Mouse (Mus musculus) heart, adult 2 months (tissue): ENCODE results near the gene Lpcat1.

ENCODE experiments used
- CTCF ChIP-seq: fragments of 200-600 bp; IDR thresholded peaks from 2 replicates; pipeline ENCODE4 v1.8.1; 2022; ENCODE audit warnings: antibody characterized with exemption, mild to moderate bottlenecking, moderate library complexity
- EP300 ChIP-seq: fragments of 200-500 bp; IDR thresholded peaks from 2 replicates; pipeline ENCODE4 v1.6.1; 2011; ENCODE audit warnings: low read depth, low read length, control low read depth; ENCODE audit not compliant: insufficient read depth
- POLR2A ChIP-seq: fragments of 200-500 bp; IDR thresholded peaks from 2 replicates; pipeline ENCODE4 v1.6.1; 2011; ENCODE audit warnings: mild to moderate bottlenecking, low read depth, low read length, control low read depth; ENCODE audit not compliant: insufficient read depth

DNA sequence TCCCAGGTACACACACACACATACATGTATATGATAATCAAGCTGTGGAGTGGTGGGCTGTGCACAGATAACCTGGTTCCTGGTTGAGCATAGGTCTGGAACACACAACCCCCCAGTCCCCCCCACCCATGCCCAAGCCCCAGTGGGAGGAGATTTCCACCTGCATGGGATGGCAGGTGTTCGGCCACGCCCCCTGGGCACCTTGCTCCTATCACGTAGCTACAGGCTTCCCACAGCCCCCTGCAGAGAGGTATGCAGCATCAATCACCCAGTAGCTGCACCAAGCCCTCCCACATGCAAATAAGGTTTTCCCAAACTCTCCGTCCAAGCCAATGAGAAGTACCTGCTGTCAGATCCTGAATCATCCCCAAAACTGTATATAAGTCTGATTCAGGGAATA, 49.9 kb downstream of the Lpcat1 start:
- TF ChIP-seq EP300 (no peak), CTCF (no peak), POLR2A (no peak)
